28 mouse cellular contexts compared by ENCODE assay signal in the genomic region with DNA sequence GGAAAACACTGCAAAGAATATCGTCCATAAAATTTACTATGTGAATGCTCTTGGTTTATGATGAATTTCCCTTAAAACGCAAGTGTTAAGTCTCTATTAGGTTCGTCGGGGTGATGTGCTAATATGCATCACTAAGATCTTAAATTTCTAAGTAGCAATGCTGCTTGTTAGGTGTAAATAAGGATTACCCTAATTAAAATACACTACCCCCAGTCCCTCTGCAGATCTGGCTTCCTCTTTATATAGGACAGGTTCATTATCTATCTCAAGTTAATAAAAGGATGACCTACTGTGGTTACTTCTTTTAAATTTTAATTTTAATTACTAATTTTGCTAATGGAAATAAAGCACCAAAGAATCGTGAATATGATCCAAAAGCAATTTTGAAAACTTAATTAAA.
"Had no signal": no experiment of that assay in that cellular context is flagged by ENCODE, and none has a peak within 500 bp of the region (broad histone marks: within the 10 kb centered on the region; RNA-seq: fewer than 3 reads in every experiment).

No protein-coding gene starts in this region.

- H3K9me3 ChIP-seq: embryonic facial prominence, embryonic 10.5 days; embryonic facial prominence, embryonic 13.5 days; embryonic facial prominence, embryonic 15.5 days; forebrain, embryonic 10.5 days; heart, embryonic 10.5 days had no signal

- H3K4me1 ChIP-seq: embryonic facial prominence, embryonic 10.5 days; embryonic facial prominence, embryonic 12.5 days; embryonic facial prominence, embryonic 13.5 days; embryonic facial prominence, embryonic 15.5 days; forebrain, embryonic 10.5 days; heart, embryonic 10.5 days had no signal

- H3K36me3 ChIP-seq: embryonic facial prominence, embryonic 10.5 days; embryonic facial prominence, embryonic 12.5 days; embryonic facial prominence, embryonic 13.5 days; embryonic facial prominence, embryonic 15.5 days; forebrain, embryonic 10.5 days; heart, embryonic 10.5 days had no signal

- H3K27me3 ChIP-seq: embryonic facial prominence, embryonic 12.5 days; embryonic facial prominence, embryonic 13.5 days; embryonic facial prominence, embryonic 15.5 days; forebrain, embryonic 13.5 days had no signal

- DNase-seq: cerebellum, adult 2 months; cerebellum, adult 8-10 months; cerebellum, adult 9-10 months; cerebellum, adult 9-11 months; cerebellum, postnatal 10 days; cerebellum, postnatal 14 days; cerebellum, postnatal 25 days; cerebellum, postnatal 36 days; embryo, embryonic 11 days; gastrocnemius, adult 2 months; gastrocnemius, postnatal 10 days; gastrocnemius, postnatal 14 days; gastrocnemius, postnatal 25 days; gastrocnemius, postnatal 36 days; heart, adult 11 months; heart, adult 18-20 months; heart, adult 2 months had no signal

- H3K27ac ChIP-seq: embryonic facial prominence, embryonic 10.5 days; embryonic facial prominence, embryonic 12.5 days; embryonic facial prominence, embryonic 13.5 days; embryonic facial prominence, embryonic 15.5 days; forebrain, embryonic 10.5 days; forebrain, embryonic 13.5 days; gastrocnemius, adult 2 months; heart, adult 2 months; heart, embryonic 10.5 days had no signal

- ATAC-seq: forebrain, embryonic 13.5 days; forebrain, embryonic 14.5 days; forebrain, embryonic 16.5 days had no signal

- H3K9ac ChIP-seq: embryonic facial prominence, embryonic 12.5 days; embryonic facial prominence, embryonic 13.5 days; embryonic facial prominence, embryonic 15.5 days; forebrain, embryonic 13.5 days had no signal

- H3K4me3 ChIP-seq: embryonic facial prominence, embryonic 10.5 days; embryonic facial prominence, embryonic 12.5 days; embryonic facial prominence, embryonic 13.5 days; embryonic facial prominence, embryonic 15.5 days; erythroblast, embryonic 14.5 days; forebrain, embryonic 10.5 days; forebrain, embryonic 13.5 days; gastrocnemius, adult 2 months; heart, adult 2 months; heart, embryonic 10.5 days had no signal

- H3K4me2 ChIP-seq: embryonic facial prominence, embryonic 12.5 days; embryonic facial prominence, embryonic 13.5 days; embryonic facial prominence, embryonic 15.5 days; forebrain, embryonic 13.5 days; heart, embryonic 11.5 days had no signal
